Mouse (Mus musculus): Measurements from ENCODE around the gene Wdr46.
"Not testable (repeated sequence)": the region's sequence is repeated elsewhere in the genome, so short reads cannot be mapped to it uniquely, and the experiment has no call there.

DNA sequence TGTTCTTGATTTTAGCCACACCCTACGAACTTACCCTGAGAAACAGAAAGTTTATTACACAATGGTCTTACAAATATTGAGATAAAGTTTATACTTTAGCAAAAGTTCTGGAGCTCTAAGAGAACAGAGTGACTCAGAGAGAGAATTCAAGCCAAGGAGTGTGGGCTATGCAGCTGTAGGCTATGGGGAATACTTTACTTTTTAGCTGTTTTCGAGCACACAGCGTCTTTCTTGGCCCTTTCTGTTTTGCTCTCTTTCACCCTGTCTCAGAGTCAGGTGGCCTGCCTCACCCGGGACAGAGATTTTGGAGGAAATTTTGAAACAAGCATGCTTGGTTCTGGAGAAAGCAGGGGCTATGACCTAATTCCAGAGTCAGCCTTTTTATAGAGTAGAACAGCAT lies 42.3 kb upstream of the Wdr46 start:
- TF ChIP-seq MYOD1 (IDR thresholded peaks at IDR 0.05; ENCODE audit: control insufficient read depth, insufficient read length, low read depth); CTCF (IDR thresholded peaks at IDR 0.05; ENCODE audit: control insufficient read depth, insufficient read depth, insufficient read length); MYOG (IDR thresholded peaks at IDR 0.05; ENCODE audit: control insufficient read depth, extremely low read depth, insufficient read length); USF1 (IDR thresholded peaks at IDR 0.05; ENCODE audit: low read depth); MAX (IDR thresholded peaks at IDR 0.05); CEBPB (IDR thresholded peaks at IDR 0.05; ENCODE audit: low read depth); FOSL1 (IDR thresholded peaks at IDR 0.05; ENCODE audit: insufficient read depth, low read length, poor library complexity, severe bottlenecking): not testable (repeated sequence)
